Mouse (Mus musculus): ENCODE data around the gene Tnxb. TPM values are rescaled to one million over a fixed set of nuclear protein-coding genes. Genes with fewer than 3 reads are reported as not detected.
"Not testable (repeated sequence)": the region's sequence is repeated elsewhere in the genome, so short reads cannot be mapped to it uniquely, and the experiment has no call there.

The Tnxb gene
- total RNA-seq, 2 experiments from 2014 or later: 1.2 to 1.6 TPM

- intact Hi-C loops (cut with DNase I): no loop called here
- DNase-seq (ENCODE audit: low spot score in 2 of 2): no peak
These were observed 6.3 kb downstream of the Tnxb start for GRCm38 (mm10) chr17:34676671-34677070.

- no peak for DNase-seq (ENCODE audit: low spot score in 2 of 2)
- intact Hi-C loops (cut with DNase I): no loop called here
These were observed 9.9 kb downstream of the Tnxb start for GRCm38 (mm10) chr17:34680191-34680590.

- DNase-seq (ENCODE audit: low spot score in 2 of 2): no peak
- intact Hi-C loops (cut with DNase I): no loop called here
These were observed 10.3 kb downstream of the Tnxb start for GRCm38 (mm10) chr17:34680621-34681020.

GRCm38 (mm10) chr17:34681132-34681571 is 10.8 kb downstream of the Tnxb start:
- no peak for DNase-seq (ENCODE audit: low spot score in 2 of 2)
- intact Hi-C loops (cut with DNase I): no loop called here

GRCm38 (mm10) chr17:34681881-34682536 is 11.7 kb downstream of the Tnxb start:
- intact Hi-C loops (cut with DNase I): no loop called here

GRCm38 (mm10) chr17:34683179-34683578 is 12.8 kb downstream of the Tnxb start:
- no peak for DNase-seq (ENCODE audit: low spot score in 2 of 2)
- intact Hi-C loops (cut with DNase I): no loop called here

More at GRCm38 (mm10) chr17:34681881-34682536, 11.7 kb downstream of the Tnxb start:
- no peak for DNase-seq (ENCODE audit: low spot score in 2 of 2)

- DNase-seq (ENCODE audit: low spot score in 2 of 2): no peak
- intact Hi-C loops (cut with DNase I): no loop called here
These were observed 13.4 kb downstream of the Tnxb start for GRCm38 (mm10) chr17:34683686-34684220.

- intact Hi-C loops (cut with DNase I): no loop called here
- no peak for DNase-seq (ENCODE audit: low spot score in 2 of 2)
These were observed 14.0 kb downstream of the Tnxb start for GRCm38 (mm10) chr17:34684253-34684893.

GRCm38 (mm10) chr17:34685120-34686110 is 15.1 kb downstream of the Tnxb start:
- intact Hi-C loops (cut with DNase I): no loop called here
- no peak for DNase-seq (ENCODE audit: low spot score in 2 of 2)

- no peak for DNase-seq (ENCODE audit: low spot score in 2 of 2)
- intact Hi-C loops (cut with DNase I): no loop called here
These were observed 18.6 kb downstream of the Tnxb start for GRCm38 (mm10) chr17:34688889-34689288.

GRCm38 (mm10) chr17:34690458-34690857 is 20.1 kb downstream of the Tnxb start:
- DNase-seq (ENCODE audit: low spot score in 2 of 2): no peak
- intact Hi-C loops (cut with DNase I): no loop called here

GRCm38 (mm10) chr17:34692906-34693305 is 22.6 kb downstream of the Tnxb start:
- DNase-seq (ENCODE audit: low spot score in 2 of 2): no peak
- intact Hi-C loops (cut with DNase I): no loop called here

GRCm38 (mm10) chr17:34699575-34700408 is 29.5 kb downstream of the Tnxb start:
- peak; percentile 64 to 92 for DNase-seq (ENCODE audit: low spot score in 2 of 2)
- intact Hi-C loops (cut with DNase I): loop anchor here (2.0 kb wide), 1 partner anchor 71 kb away; the partner anchor contains the start of genes Ppt2 and Prrt1

- intact Hi-C loops (cut with DNase I): loop anchor here (2.0 kb wide), 1 partner anchor 72 kb away; the partner anchor contains the start of genes Ppt2 and Prrt1
- peak; percentile 49 to 73 for DNase-seq (ENCODE audit: low spot score in 2 of 2)
These were observed 30.3 kb downstream of the Tnxb start for GRCm38 (mm10) chr17:34700671-34701071.

- intact Hi-C loops (cut with DNase I); DNase-seq (ENCODE audit: low spot score in 2 of 2): not testable (repeated sequence)
These were observed 36.1 kb downstream of the Tnxb start for GRCm38 (mm10) chr17:34706476-34706875.

- intact Hi-C loops (cut with DNase I): loop anchor here (2.0 kb wide), 1 partner anchor 58 kb away; no protein-coding TSS in a partner anchor
- peak; percentile 57 to 66 for DNase-seq (ENCODE audit: low spot score in 2 of 2)
These were observed 42.6 kb downstream of the Tnxb start for GRCm38 (mm10) chr17:34712951-34713350.

- intact Hi-C loops (cut with DNase I); DNase-seq (ENCODE audit: low spot score in 2 of 2): not testable (repeated sequence)
These were observed 44.0 kb downstream of the Tnxb start for GRCm38 (mm10) chr17:34714181-34714907.

GRCm38 (mm10) chr17:34714908-34715445 is 44.6 kb downstream of the Tnxb start:
- DNase-seq (ENCODE audit: low spot score in 2 of 2); intact Hi-C loops (cut with DNase I): not testable (repeated sequence)
